Mouse (Mus musculus) left cerebral cortex, adult 8-10 months (tissue): ENCODE data around the gene Cd59a. TPM values are rescaled to one million over a fixed set of nuclear protein-coding genes. Genes with fewer than 3 reads are reported as not detected.
A peak's percentile ranks its signal among the peaks of the same experiment; 100 is the strongest.
"Not testable (repeated sequence)": the region's sequence is repeated elsewhere in the genome, so short reads cannot be mapped to it uniquely, and the experiment has no call there.

Experiments
- DNase-seq, 2 experiments: peaks; one replicate each; pipeline ENCODE4 v3.0.0; 2022; ENCODE audit warnings: low spot score in 2 of 2
- total RNA-seq, 4 experiments: library from RNA; stranded (reverse); gene quantifications; 2 replicates each; pipeline ENCODE4 v1.2.4; 2022

The Cd59a gene
- total RNA-seq, 4 experiments from 2014 or later = 4.3 to 8.0 (median 7.0) TPM

DNA sequence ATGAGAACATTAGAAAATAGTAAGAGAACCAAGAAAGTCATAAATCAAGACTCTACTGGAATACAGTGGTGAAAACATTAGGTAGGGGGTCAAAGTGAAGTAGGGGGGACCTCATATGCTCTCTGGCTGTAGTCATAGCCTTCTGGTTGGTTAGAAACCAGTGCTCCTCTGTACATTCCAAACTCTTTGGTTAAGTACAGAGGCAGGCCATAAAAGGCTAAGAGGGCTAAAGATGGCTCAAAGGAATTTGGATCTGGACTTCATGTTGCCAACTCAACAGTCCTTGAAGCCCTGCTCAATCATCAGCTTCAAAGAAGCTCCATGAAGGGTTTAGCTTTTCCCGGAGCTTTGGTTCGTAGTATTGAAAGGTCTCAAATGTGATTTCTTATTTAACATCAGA lies 13.4 kb downstream of the Cd59a start:
- not testable (repeated sequence) for DNase-seq

DNA sequence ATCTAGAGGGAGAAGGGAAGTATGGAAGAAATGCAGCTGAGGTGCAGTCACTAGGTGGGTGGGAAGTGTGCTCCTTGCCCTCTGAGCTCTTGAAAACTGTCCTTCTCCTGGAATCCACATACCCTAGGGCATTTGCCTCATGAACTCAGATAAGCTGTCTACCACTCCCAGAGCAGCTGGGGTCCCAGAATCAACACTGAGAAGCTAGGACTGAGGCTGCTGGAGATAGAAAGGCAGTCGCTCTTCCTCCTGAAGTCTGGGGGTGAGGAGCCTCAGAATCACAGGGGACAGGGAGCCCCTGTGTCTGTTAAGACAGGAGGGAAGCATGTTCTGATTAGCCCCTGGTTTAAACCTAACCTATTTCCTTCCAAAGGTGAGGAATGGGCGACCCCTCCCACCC lies 13.9 kb downstream of the Cd59a start:
- DNase-seq = no peak

DNA sequence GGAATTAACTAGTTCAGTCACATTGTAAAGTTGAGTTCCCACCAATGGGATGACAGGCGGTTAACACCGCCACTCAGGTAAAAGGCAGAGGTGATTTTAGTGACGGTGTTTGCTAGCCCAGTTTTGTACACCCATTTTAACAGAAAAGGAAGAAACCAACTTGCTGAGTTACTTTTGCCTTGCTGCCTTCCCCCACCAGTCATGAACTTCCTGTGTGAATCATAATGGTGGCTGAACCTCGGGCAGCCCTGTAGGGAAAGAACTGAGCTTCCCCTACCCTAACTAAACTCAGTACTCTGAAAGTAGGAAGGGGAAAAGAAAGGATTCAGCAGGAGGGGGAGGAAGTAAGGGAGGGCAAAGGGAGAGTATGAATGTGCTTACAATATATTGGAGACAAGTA lies 14.4 kb downstream of the Cd59a start:
- no peak for DNase-seq

GRCm38 (mm10) chr2:104111170-104111797 lies 15.7 kb downstream of the Cd59a start:
- not testable (repeated sequence) for DNase-seq

DNA sequence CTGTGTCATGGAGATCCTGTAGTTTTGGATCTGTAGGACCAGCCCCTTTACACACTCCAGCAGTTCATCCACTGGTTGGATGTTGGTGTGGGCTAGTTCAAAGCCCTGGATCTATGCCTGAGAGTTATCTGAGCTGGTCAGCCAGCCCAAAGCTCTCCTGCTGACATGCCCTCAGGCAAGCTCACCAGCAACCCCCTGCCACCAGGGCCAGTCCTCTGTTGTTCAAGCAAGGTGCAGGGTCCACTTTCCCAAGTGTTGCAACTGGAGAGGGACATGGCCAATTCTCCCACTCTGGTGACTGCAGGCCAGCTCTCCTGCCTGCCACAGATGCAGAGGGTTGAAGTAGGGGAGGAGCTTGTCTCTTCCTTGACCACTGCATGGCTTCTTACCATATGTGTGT lies 18.0 kb downstream of the Cd59a start:
- DNase-seq = not testable (repeated sequence)

DNA sequence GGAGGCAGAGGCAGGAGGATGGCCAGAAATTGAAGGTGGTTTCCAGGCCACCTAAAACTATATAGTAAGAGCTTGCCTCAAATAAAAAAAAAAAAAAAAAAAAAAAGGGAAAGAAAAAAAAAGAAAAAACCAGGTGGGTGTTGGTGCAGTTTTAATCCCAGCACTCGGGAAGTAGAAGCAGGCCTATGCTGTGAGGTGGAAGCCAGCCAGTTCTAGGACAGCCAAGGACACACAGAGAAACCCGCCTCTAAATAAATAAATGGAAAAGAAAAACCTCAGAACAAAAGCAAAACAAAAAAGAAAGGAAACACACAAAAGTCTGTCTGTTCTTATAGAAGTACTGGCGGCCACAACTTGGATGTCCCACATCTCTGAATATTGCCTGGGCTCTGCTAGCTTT lies 19.3 kb downstream of the Cd59a start:
- no peak for DNase-seq

GRCm38 (mm10) chr2:104117173-104117572 lies 21.6 kb downstream of the Cd59a start:
- not testable (repeated sequence) for DNase-seq

DNA sequence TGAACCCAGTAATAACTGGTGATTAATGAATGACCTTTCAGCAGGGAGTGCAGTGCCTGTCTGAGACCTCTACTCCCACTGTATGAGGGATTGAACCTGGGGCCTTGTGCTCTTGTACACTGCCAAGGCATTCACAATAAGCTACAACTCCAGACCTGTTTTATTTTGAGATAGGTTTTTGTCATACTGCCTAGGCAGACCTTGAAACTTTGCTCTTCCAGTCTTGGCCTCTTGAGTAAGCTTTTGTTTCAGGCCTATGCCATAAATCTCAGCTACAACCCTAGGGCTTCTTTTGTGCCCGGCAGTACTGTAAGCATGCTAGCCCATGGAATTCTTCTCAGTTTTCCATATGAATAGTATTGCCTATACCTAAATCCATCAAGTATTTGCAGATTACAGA lies 23.5 kb downstream of the Cd59a start:
- no peak for DNase-seq

DNA sequence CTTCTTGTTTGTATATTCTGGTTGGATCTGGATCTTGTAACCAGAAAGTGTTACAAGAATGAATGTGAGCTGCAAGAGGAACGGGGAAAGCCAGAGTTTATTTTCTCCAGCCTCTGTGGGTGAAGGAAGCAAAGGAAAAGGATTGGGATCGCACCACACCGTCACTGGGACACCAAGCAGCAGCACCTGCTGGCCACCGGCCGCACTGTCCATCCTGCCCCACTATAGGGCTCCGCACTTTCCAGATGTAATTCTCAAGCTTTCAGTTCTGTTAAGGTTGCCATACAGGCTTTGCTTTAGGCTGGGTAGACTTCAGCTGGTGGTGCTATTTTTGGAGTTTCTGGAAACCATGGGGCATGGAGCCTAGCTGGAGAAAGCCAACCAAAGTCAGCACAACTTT lies 24.7 kb downstream of the Cd59a start:
- no peak for DNase-seq

DNA sequence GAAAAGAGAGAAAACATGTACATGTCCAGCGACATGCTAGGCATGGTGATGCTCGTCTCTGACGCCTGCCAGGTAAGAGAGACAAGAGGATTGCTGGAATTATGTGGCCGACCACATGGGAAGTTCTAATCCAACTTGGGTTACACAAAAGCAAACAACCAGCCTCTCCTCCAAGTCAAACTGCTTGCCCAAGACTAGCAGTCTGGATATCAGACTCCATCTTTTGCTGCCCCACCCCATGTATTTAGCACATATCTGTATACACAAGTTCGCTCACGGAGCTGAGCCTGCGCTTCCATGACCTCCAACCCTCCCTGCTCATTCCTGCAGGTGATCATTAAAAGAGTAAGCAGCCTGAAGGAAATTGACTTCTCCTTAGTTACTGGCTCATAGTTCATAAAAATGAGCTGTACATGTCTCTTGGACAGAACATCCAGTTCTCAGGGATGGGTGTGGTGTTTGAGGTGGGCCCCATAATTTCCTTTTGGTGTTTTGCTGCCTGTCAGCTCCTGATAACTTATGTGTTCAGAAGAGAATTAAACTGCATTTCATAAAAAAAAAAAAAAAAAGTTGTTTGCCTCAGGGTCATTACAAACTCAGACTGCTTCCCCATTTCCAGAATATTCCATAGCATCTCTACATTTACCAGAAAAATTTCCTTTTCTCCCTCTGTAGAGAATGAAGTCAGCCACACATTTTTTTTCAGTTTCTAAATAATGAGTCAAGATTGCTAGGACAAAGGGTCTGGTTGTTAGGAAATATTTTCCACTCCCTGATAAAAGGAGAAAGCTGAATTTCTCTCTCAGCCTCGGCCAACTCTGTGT lies 26.3 kb downstream of the Cd59a start:
- DNase-seq = no peak

DNA sequence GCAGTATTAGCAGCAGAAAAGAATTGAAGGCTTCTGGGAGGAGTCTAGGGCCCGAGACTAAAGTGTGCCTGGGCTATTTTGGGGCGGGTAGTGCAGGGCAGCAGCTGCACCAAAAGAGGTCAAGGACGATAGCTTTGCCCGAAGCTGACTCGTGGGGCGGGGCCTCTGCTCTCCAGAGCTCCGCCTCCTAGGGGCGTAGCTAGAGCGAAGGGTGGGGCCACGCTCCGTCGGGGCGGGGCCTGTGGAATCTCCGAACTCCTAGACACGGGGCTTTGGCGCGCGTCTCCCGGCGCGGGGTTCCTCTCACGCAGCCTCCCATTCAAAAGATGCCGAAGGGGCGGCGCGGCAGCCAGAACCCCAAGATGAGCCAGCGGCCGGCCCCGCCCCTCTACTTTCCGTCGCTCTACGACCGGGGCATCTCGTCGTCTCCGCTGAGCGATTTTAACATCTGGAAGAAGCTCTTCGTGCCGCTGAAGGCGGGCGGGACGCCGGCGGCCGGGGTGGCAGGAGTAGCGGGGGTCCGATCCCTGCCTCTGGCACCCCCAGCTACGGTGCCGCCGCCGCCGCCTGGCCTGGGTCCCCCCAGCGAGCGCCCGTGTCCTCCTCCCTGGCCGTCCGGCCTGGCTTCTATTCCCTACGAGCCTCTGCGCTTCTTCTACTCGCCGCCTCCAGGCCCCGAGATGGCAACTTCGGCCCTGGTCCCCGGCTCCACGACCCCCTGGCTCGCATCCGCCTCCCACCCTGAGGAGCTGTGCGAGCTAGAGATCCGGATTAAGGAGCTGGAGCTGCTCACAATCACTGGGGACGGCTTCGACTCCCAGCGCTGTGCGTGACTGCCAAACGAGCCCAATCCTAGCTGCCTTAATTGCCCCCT lies 27.1 kb downstream of the Cd59a start, which contains the start of gene A930018P22Rik:
TSS of gene A930018P22Rik (plus strand) at position 265 of the 874 bp plus-strand sequence.
- DNase-seq = peak; percentile 76 to 86

- DNase-seq = no peak
Observed at GRCm38 (mm10) chr2:104123540-104123939, 27.9 kb downstream of the Cd59a start.

DNA sequence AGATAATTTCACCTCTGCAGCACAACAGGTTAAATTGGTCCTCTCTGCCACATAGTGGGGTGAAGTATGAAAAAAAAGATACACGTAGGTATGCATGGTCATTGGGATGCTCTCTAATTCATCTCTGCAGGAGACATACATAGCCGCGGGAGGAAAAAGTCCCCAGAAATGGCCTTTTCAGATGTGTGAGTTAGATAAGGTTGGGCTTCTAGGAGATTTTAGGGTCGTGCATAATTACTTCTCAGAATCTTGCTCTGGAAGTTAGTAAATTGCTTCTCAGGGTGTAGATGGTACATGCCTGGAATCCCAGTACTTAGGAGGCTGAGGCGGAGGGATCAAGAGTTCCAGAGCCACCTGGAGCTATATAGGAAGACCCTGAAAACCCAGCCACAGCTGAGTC lies 28.5 kb downstream of the Cd59a start:
- DNase-seq = no peak

GRCm38 (mm10) chr2:104128803-104129531 lies 33.4 kb downstream of the Cd59a start:
- no peak for DNase-seq

GRCm38 (mm10) chr2:104130165-104130564 lies 34.6 kb downstream of the Cd59a start:
- DNase-seq = no peak

GRCm38 (mm10) chr2:104130969-104131368 lies 35.4 kb downstream of the Cd59a start:
- DNase-seq = no peak

GRCm38 (mm10) chr2:104132266-104132859 lies 36.8 kb downstream of the Cd59a start:
- DNase-seq = no peak

DNA sequence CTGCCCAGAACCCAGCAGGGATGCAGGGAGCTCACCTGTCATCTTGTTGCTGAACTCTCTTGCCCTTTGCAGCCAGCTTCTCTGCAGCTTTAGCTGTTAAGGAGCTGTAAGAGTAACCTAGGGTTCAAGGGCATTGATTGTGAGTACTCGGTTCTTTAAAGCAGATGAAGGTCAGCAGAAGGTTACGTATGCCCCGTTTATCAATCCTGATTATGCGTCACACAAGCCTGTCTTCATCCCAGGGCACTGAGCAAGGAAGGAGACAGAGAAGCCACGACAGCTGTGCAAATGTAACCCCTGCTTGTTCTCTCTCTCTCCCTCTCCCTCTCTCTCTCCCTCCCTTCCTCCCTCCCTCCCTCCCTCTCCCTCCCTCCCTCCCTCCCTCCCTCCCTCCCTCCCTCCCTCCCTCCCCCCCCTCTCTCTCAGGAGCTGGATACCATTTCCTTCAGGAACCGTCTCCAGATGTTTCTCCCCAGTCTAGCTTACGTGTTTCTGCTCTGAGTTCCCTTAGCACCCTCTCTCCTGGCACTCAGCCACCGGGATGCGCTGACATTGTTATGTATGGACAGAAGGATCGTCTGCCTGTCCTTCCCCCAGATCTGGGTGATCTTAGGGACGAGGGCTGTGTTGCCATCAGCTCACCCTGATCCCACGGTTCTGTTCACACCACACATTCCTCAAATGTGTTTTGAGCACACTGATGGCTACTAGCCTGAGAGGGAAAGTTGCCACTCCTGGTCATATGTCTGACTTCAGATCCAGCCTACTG lies 37.6 kb downstream of the Cd59a start:
- no peak for DNase-seq

DNA sequence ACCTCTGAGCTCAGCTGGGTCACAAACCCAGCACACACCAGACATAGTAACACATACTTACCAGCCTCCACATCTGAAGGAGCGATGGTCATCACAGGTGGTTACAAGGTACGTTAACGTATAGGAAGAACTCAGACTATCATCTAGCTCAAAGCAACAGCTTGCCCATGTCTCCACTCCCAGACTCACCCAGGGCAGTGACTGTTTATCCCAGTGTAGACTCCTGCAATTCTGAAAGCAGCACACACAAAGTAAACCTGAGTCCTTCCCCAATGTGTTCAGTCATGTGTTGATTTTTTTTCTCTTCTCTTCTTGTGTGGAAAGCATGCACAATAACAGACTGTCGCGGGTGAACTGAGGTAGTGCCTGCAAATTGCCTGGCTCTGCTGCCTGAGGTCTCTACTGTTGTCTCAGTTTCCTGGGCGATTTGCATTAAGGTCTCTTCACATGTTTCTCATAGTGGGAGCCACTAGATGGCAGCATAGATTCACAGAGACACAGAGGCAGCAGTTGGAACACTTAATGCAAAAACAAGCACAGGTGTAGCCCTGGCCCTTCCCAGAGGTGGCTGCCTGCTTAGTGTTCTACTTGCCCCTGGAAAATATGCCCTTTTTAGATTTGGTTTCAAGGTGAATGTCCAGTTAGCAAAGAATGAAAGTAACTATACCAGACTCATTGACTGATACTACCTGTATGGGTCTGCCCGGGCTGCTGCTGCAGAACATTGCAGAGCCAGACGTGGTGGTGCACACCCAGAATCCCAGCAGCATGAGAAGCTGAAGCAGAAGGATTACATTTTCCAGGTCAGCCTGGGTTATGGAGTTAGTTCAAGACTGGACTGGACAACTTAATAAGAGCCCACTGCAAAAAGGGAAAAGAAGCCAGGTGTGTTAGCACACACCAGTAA lies 38.8 kb downstream of the Cd59a start:
- DNase-seq = peak; percentile 44
